In the genomic region with DNA sequence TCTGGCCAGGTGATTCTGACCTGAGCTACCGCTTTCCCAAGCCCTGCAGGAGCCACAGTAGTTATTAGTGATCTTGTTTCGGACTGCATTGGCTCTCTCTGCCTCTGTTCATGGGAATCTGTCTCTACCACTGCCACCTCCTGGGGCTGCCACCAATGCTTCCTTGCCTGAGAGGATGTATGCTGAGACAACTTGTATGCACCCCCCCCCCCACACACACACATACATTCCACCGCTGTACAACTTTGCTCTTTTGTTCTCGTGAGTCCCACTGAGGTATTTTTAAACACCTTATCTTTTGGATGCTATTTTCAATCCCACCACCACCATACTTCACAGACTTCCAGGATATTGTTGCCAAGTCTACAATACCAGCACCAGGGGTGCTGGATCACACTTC, we compare ENCODE assay signal across 24 mouse cellular contexts.
A peak's percentile ranks its signal among the peaks of the same experiment; 100 is the strongest.
DNase-seq lines count a peak whose midpoint lies in the region; ATAC-seq and TF ChIP-seq lines count a peak whose summit lies in the region.
"Had no signal": no experiment of that assay in that cellular context is flagged by ENCODE, and none has a peak within 500 bp of the region (broad histone marks: within the 10 kb centered on the region; RNA-seq: fewer than 3 reads in every experiment).

No protein-coding gene starts in this region.

- no peak for TF ChIP-seq POLR2A in heart, adult 2 months (IDR thresholded peaks at IDR 0.05; ENCODE audit: insufficient read depth, low read depth, low read length)

- peaks cover 13% of the 10 kb centered on the region; the same call in 1 of the 2 replicates for H3K4me1 ChIP-seq in heart, embryonic 12.5 days (replicated peaks)
- H3K4me1 ChIP-seq in heart, embryonic 14.5 days (ENCODE audit: control insufficient read depth in 2 of 2, insufficient read depth in 2 of 2, low read length in 2 of 2) = peaks cover 5 to 13% of the 10 kb centered on the region in 2 experiments; a peak in 3 of 4 replicates
- H3K4me1 ChIP-seq in heart, embryonic 16.5 days (ENCODE audit: control insufficient read depth, insufficient read depth, low read length) = peaks cover 7% of the 10 kb centered on the region; the same call in 1 of the 2 replicates
- H3K4me1 ChIP-seq in heart, adult 2 months (ENCODE audit: control insufficient read depth, insufficient read depth, low read length) = no peaks in the 10 kb centered on the region
- H3K4me1 ChIP-seq: embryonic facial prominence, embryonic 13.5 days; embryonic facial prominence, embryonic 15.5 days; forebrain, embryonic 10.5 days; forebrain, embryonic 12.5 days had no signal

- DNase-seq in heart, postnatal 25 days (ENCODE audit: low spot score) = no peak
- DNase-seq in heart, adult 11 months = no peak
- no peak for DNase-seq in heart, adult 2 months
- peak; percentile 6 for DNase-seq in heart, postnatal 4 days
- DNase-seq in heart, postnatal 14 days = no peak
- DNase-seq: adrenal gland, adult 2 months; adrenal gland, postnatal 10 days; adrenal gland, postnatal 25 days; cerebellum, adult 11 months; cerebellum, adult 18-20 months; cerebellum, adult 8-10 months; cerebellum, adult 9-11 months; cerebellum, postnatal 14 days; cerebellum, postnatal 36 days; embryo, embryonic 11 days had no signal

- no peaks in the 10 kb centered on the region for H3K9me3 ChIP-seq in heart, embryonic 12.5 days (replicated peaks)
- H3K9me3 ChIP-seq in heart, embryonic 14.5 days (ENCODE audit: control insufficient read depth, low read length) = no peaks in the 10 kb centered on the region
- H3K9me3 ChIP-seq in heart, embryonic 16.5 days (replicated peaks; ENCODE audit: control insufficient read depth, low read length) = no peaks in the 10 kb centered on the region
- H3K9me3 ChIP-seq: embryonic facial prominence, embryonic 13.5 days; embryonic facial prominence, embryonic 15.5 days; forebrain, embryonic 10.5 days; forebrain, embryonic 12.5 days had no signal

- H3K79me2 ChIP-seq in heart, adult 2 months (replicated peaks; ENCODE audit: control insufficient read depth, insufficient read depth, low read length) = no peaks in the 10 kb centered on the region

- peak; percentile 64; the same call in 1 of the 2 replicates for ATAC-seq in heart, embryonic 12.5 days (ENCODE audit: insufficient number of reproducible peaks, low FRiP score)
- peak; percentile 72; the same call in 1 of the 2 replicates for ATAC-seq in heart, embryonic 14.5 days (ENCODE audit: insufficient number of reproducible peaks, insufficient read depth, low FRiP score, low read depth)
- ATAC-seq in heart, embryonic 16.5 days (replicated peaks; ENCODE audit: extremely low read depth, insufficient read depth, low FRiP score) = peak; percentile 88
- ATAC-seq: forebrain, embryonic 14.5 days had no signal

- H3K27ac ChIP-seq in heart, embryonic 12.5 days (ENCODE audit: poor library complexity, severe bottlenecking) = peak overlapping the region; percentile 51
- peak overlapping the region; percentile 88 for H3K27ac ChIP-seq in heart, embryonic 14.5 days (replicated peaks in 1 of 2; ENCODE audit: control insufficient read depth in 1 of 2, insufficient read depth in 1 of 2, low read depth in 2 of 2, low read length in 2 of 2)
- peak overlapping the region; percentile 84 for H3K27ac ChIP-seq in heart, embryonic 16.5 days (ENCODE audit: low read length)
- no peak overlapping the region for H3K27ac ChIP-seq in heart, adult 2 months
- H3K27ac ChIP-seq: embryonic facial prominence, embryonic 13.5 days; embryonic facial prominence, embryonic 15.5 days; forebrain, embryonic 10.5 days; forebrain, embryonic 12.5 days had no signal

- no peak overlapping the region for H3K9ac ChIP-seq in heart, embryonic 12.5 days
- H3K9ac ChIP-seq in heart, embryonic 14.5 days (ENCODE audit: low read length) = no peak overlapping the region; the same call in 1 of the 2 replicates
- H3K9ac ChIP-seq in heart, embryonic 16.5 days (ENCODE audit: low read length) = peak overlapping the region; percentile 38; the same call in 1 of the 2 replicates
- H3K9ac ChIP-seq in heart, adult 2 months (ENCODE audit: low read depth, low read length) = no peak overlapping the region
- H3K9ac ChIP-seq: embryonic facial prominence, embryonic 13.5 days; embryonic facial prominence, embryonic 15.5 days; forebrain, embryonic 12.5 days had no signal

- no peaks in the 10 kb centered on the region for H3K27me3 ChIP-seq in heart, embryonic 12.5 days (replicated peaks)
- no peaks in the 10 kb centered on the region for H3K27me3 ChIP-seq in heart, embryonic 14.5 days (ENCODE audit: control insufficient read depth, insufficient read depth, low read length)
- no peaks in the 10 kb centered on the region for H3K27me3 ChIP-seq in heart, embryonic 16.5 days (ENCODE audit: control insufficient read depth, insufficient read depth, low read length)
- no peaks in the 10 kb centered on the region for H3K27me3 ChIP-seq in heart, adult 2 months (ENCODE audit: control insufficient read depth, insufficient read depth, low read length)
- H3K27me3 ChIP-seq: embryonic facial prominence, embryonic 13.5 days; embryonic facial prominence, embryonic 15.5 days; forebrain, embryonic 12.5 days had no signal

- TF ChIP-seq CTCF in heart, adult 2 months (IDR thresholded peaks at IDR 0.05) = no peak

- 40% methylated on average over 4 of the region's 4 CpGs for WGBS in heart, embryonic 12.5 days
- WGBS in heart, embryonic 14.5 days = 29% methylated on average over 4 of the region's 4 CpGs
- 30% methylated on average over 4 of the region's 4 CpGs for WGBS in heart, embryonic 16.5 days
- WGBS in heart, adult 2 months = 42% methylated on average over 4 of the region's 4 CpGs

- intact Hi-C loops in heart, postnatal 25 days (cut with DNase I) = no loop called here
- intact Hi-C loops in heart, adult 2 months (cut with DNase I) = no loop called here
- intact Hi-C loops in heart, postnatal 14 days (cut with DNase I) = no loop called here

- H3K36me3 ChIP-seq in heart, embryonic 12.5 days = no peaks in the 10 kb centered on the region
- H3K36me3 ChIP-seq in heart, embryonic 14.5 days (ENCODE audit: control insufficient read depth, insufficient read depth, low read length) = no peaks in the 10 kb centered on the region
- no peaks in the 10 kb centered on the region for H3K36me3 ChIP-seq in heart, embryonic 16.5 days (ENCODE audit: control insufficient read depth, insufficient read depth)
- H3K36me3 ChIP-seq in heart, adult 2 months (ENCODE audit: control insufficient read depth, insufficient read depth, low read length) = no peaks in the 10 kb centered on the region
- H3K36me3 ChIP-seq: embryonic facial prominence, embryonic 13.5 days; embryonic facial prominence, embryonic 15.5 days; forebrain, embryonic 10.5 days; forebrain, embryonic 12.5 days had no signal

- no peak for TF ChIP-seq EP300 in heart, adult 2 months (IDR thresholded peaks at IDR 0.05; ENCODE audit: insufficient read depth, low read depth, low read length)

- H3K4me2 ChIP-seq in heart, embryonic 12.5 days = peak overlapping the region; percentile 30; the same call in 1 of the 2 replicates
- H3K4me2 ChIP-seq in heart, embryonic 14.5 days (ENCODE audit: low read length) = peak overlapping the region; percentile 47
- H3K4me2 ChIP-seq in heart, embryonic 16.5 days (ENCODE audit: low read depth, low read length) = peak overlapping the region; percentile 37
- H3K4me2 ChIP-seq: embryonic facial prominence, embryonic 13.5 days; embryonic facial prominence, embryonic 15.5 days; forebrain, embryonic 12.5 days had no signal

- no peak overlapping the region for H3K4me3 ChIP-seq in heart, embryonic 12.5 days
- H3K4me3 ChIP-seq in heart, embryonic 14.5 days (ENCODE audit: control insufficient read depth in 1 of 2, insufficient read depth in 1 of 2, low read depth in 1 of 2, low read length in 2 of 2) = no peak overlapping the region
- no peak overlapping the region for H3K4me3 ChIP-seq in heart, embryonic 16.5 days (ENCODE audit: low read length)
- H3K4me3 ChIP-seq in heart, adult 2 months = no peak overlapping the region
- H3K4me3 ChIP-seq: embryonic facial prominence, embryonic 13.5 days; embryonic facial prominence, embryonic 15.5 days; erythroblast, embryonic 14.5 days; forebrain, embryonic 10.5 days; forebrain, embryonic 12.5 days had no signal
